In genomic region chr19:58097195-58097594, GRCm38 (mm10) we compare ENCODE assay signal across 15 mouse cellular contexts.
"Had no signal": no experiment of that assay in that cellular context is flagged by ENCODE, and none has a peak within 500 bp of the region (broad histone marks: within the 10 kb centered on the region; RNA-seq: fewer than 3 reads in every experiment).

No protein-coding gene starts in this region.

- H3K4me3 ChIP-seq: limb, embryonic 15.5 days; liver, embryonic 12.5 days; lung, embryonic 15.5 days; midbrain, embryonic 10.5 days; neural tube, embryonic 13.5 days; stomach, embryonic 15.5 days had no signal

- H3K27me3 ChIP-seq: limb, embryonic 15.5 days; liver, embryonic 12.5 days; lung, embryonic 15.5 days; neural tube, embryonic 13.5 days; stomach, embryonic 15.5 days had no signal

- H3K9ac ChIP-seq: limb, embryonic 15.5 days; liver, embryonic 12.5 days; lung, embryonic 15.5 days; neural tube, embryonic 13.5 days; stomach, embryonic 15.5 days had no signal

- H3K4me1 ChIP-seq: limb, embryonic 15.5 days; liver, embryonic 12.5 days; lung, embryonic 15.5 days; stomach, embryonic 15.5 days had no signal

- H3K4me2 ChIP-seq: limb, embryonic 15.5 days; liver, embryonic 12.5 days; lung, embryonic 15.5 days; neural tube, embryonic 13.5 days; stomach, embryonic 15.5 days had no signal

- H3K27ac ChIP-seq: limb, embryonic 15.5 days; liver, embryonic 12.5 days; lung, embryonic 15.5 days; macrophage; midbrain, embryonic 10.5 days; neural tube, embryonic 13.5 days; stomach, embryonic 15.5 days had no signal

- H3K9me3 ChIP-seq: limb, embryonic 15.5 days; liver, embryonic 12.5 days; lung, embryonic 15.5 days; midbrain, embryonic 10.5 days; neural tube, embryonic 13.5 days; stomach, embryonic 15.5 days had no signal

- H3K36me3 ChIP-seq: limb, embryonic 15.5 days; liver, embryonic 12.5 days; lung, embryonic 15.5 days; midbrain, embryonic 10.5 days; neural tube, embryonic 13.5 days; stomach, embryonic 15.5 days had no signal

- ATAC-seq: liver, embryonic 12.5 days had no signal

- DNase-seq: kidney, adult 18-20 months; kidney, postnatal 10 days; layer of hippocampus, adult 9-11 months; layer of hippocampus, postnatal 36 days; lung, postnatal 14 days; midbrain, embryonic 14.5 days; right cerebral cortex, postnatal 14 days; thymus, adult 2 months had no signal
